Mouse (Mus musculus): ENCODE data around the gene Foxd4. TPM values are rescaled to one million over a fixed set of nuclear protein-coding genes. Genes with fewer than 3 reads are reported as not detected.
A peak's percentile ranks its signal among the peaks of the same experiment; 100 is the strongest.

The Foxd4 gene
- polyA plus RNA-seq (2016; fragmentation: Nextera tagmentation; extraction: Ambion mirVana), result not detected in 2 replicates

- peaks cover 73% of the 10 kb centered on the region for H3K27me3 ChIP-seq
- no peak within 1 kb of the TSS for H3K9ac ChIP-seq
- H3K9me3 ChIP-seq, result no peaks in the 10 kb centered on the region
- H3K4me1 ChIP-seq, result peaks cover 18% of the 10 kb centered on the region
- no peaks in the 10 kb centered on the region for H3K36me3 ChIP-seq
- H3K27ac ChIP-seq, result no peak within 1 kb of the TSS
- H3K4me3 ChIP-seq, result peak within 1 kb of the TSS; percentile 39
- H3K4me2 ChIP-seq (replicated peaks), result peak within 1 kb of the TSS; percentile 71
- ATAC-seq (ENCODE audit: insufficient number of reproducible peaks, insufficient read depth, low FRiP score, low TSS enrichment), result no peak
- WGBS, result under 1% methylated on average over 27 of the region's 27 CpGs
Observed at GRCm38 (mm10) chr19:24900581-24901220, at the start of gene Foxd4. Foxd4 (minus strand) TSS chr19:24901197.

- Histone ChIP-seq H3K4me2 (replicated peaks) (no peak overlapping the region), H3K27me3 (no peaks in the 10 kb centered on the region), H3K9ac (no peak overlapping the region), H3K36me3 (no peaks in the 10 kb centered on the region), H3K9me3 (no peaks in the 10 kb centered on the region), H3K4me3 (no peak overlapping the region), H3K27ac (no peak overlapping the region), H3K4me1 (no peaks in the 10 kb centered on the region)
- no peak for ATAC-seq (ENCODE audit: insufficient number of reproducible peaks, insufficient read depth, low FRiP score, low TSS enrichment)
Observed at GRCm38 (mm10) chr19:24945521-24946262, 44.7 kb upstream of the Foxd4 start.

- no peak for ATAC-seq (ENCODE audit: insufficient number of reproducible peaks, insufficient read depth, low FRiP score, low TSS enrichment)
- no peaks in the 10 kb centered on the region for H3K27me3 ChIP-seq
- no peaks in the 10 kb centered on the region for H3K4me1 ChIP-seq
- H3K9ac ChIP-seq, result no peak overlapping the region
- no peak overlapping the region for H3K27ac ChIP-seq
- no peak overlapping the region for H3K4me3 ChIP-seq
- WGBS, result 86% methylated on average over 1 of the region's 1 CpGs
- H3K9me3 ChIP-seq, result no peaks in the 10 kb centered on the region
- peaks cover 9% of the 10 kb centered on the region for H3K36me3 ChIP-seq
- no peak overlapping the region for H3K4me2 ChIP-seq (replicated peaks)
Observed at GRCm38 (mm10) chr19:24937084-24937483, 36.1 kb upstream of the Foxd4 start.

GRCm38 (mm10) chr19:24929041-24929440, 28.0 kb upstream of the Foxd4 start:
- no peaks in the 10 kb centered on the region for H3K4me1 ChIP-seq
- no peaks in the 10 kb centered on the region for H3K27me3 ChIP-seq
- no peak overlapping the region for H3K4me2 ChIP-seq (replicated peaks)
- no peak overlapping the region for H3K4me3 ChIP-seq
- ATAC-seq (ENCODE audit: insufficient number of reproducible peaks, insufficient read depth, low FRiP score, low TSS enrichment), result no peak
- no peak overlapping the region for H3K9ac ChIP-seq
- H3K36me3 ChIP-seq, result no peaks in the 10 kb centered on the region
- H3K27ac ChIP-seq, result no peak overlapping the region
- 20% methylated on average over 1 of the region's 1 CpGs for WGBS
- H3K9me3 ChIP-seq, result no peaks in the 10 kb centered on the region

- H3K4me2 ChIP-seq (replicated peaks), result no peak overlapping the region
- no peak overlapping the region for H3K9ac ChIP-seq
- no peak overlapping the region for H3K4me3 ChIP-seq
- H3K9me3 ChIP-seq, result no peaks in the 10 kb centered on the region
- H3K27ac ChIP-seq, result no peak overlapping the region
- peaks cover 18% of the 10 kb centered on the region for H3K36me3 ChIP-seq
- no peak for ATAC-seq (ENCODE audit: insufficient number of reproducible peaks, insufficient read depth, low FRiP score, low TSS enrichment)
- no peaks in the 10 kb centered on the region for H3K4me1 ChIP-seq
- no peaks in the 10 kb centered on the region for H3K27me3 ChIP-seq
- WGBS, result 86% methylated on average over 5 of the region's 5 CpGs
Observed at GRCm38 (mm10) chr19:24920866-24921265, 19.9 kb upstream of the Foxd4 start.

- no peaks in the 10 kb centered on the region for H3K9me3 ChIP-seq
- H3K4me1 ChIP-seq, result no peaks in the 10 kb centered on the region
- no peak overlapping the region for H3K4me2 ChIP-seq (replicated peaks)
- no peak overlapping the region for H3K4me3 ChIP-seq
- WGBS, result 88% methylated on average over 3 of the region's 3 CpGs
- no peak overlapping the region for H3K27ac ChIP-seq
- no peak overlapping the region for H3K9ac ChIP-seq
- H3K27me3 ChIP-seq, result peaks cover 8% of the 10 kb centered on the region
- ATAC-seq (ENCODE audit: insufficient number of reproducible peaks, insufficient read depth, low FRiP score, low TSS enrichment), result no peak
- H3K36me3 ChIP-seq, result no peaks in the 10 kb centered on the region
Observed at GRCm38 (mm10) chr19:24908385-24909155, 7.6 kb upstream of the Foxd4 start.

- ATAC-seq (ENCODE audit: insufficient number of reproducible peaks, insufficient read depth, low FRiP score, low TSS enrichment), result no peak
- WGBS, result 91% methylated on average over 6 of the region's 6 CpGs
- Histone ChIP-seq H3K36me3 (no peaks in the 10 kb centered on the region), H3K27ac (no peak overlapping the region), H3K4me2 (replicated peaks) (no peak overlapping the region), H3K27me3 (peaks cover 16% of the 10 kb centered on the region), H3K9me3 (no peaks in the 10 kb centered on the region), H3K4me3 (no peak overlapping the region), H3K4me1 (no peaks in the 10 kb centered on the region), H3K9ac (no peak overlapping the region)
Observed at GRCm38 (mm10) chr19:24907655-24908054, 6.7 kb upstream of the Foxd4 start.

GRCm38 (mm10) chr19:24902821-24903220, 1.8 kb upstream of the Foxd4 start:
- no peak for ATAC-seq (ENCODE audit: insufficient number of reproducible peaks, insufficient read depth, low FRiP score, low TSS enrichment)
- no peaks in the 10 kb centered on the region for H3K9me3 ChIP-seq
- whole genome bisulfite sequencing, result 50% methylated on average over 2 of the region's 2 CpGs
- peaks cover 10% of the 10 kb centered on the region for H3K4me1 ChIP-seq
- H3K4me3 ChIP-seq, result no peak overlapping the region
- no peak overlapping the region for H3K4me2 ChIP-seq (replicated peaks)
- peaks cover 54% of the 10 kb centered on the region for H3K27me3 ChIP-seq
- no peak overlapping the region for H3K27ac ChIP-seq
- no peaks in the 10 kb centered on the region for H3K36me3 ChIP-seq
- H3K9ac ChIP-seq, result no peak overlapping the region

- no peak overlapping the region for H3K9ac ChIP-seq
- H3K4me3 ChIP-seq, result no peak overlapping the region
- H3K27me3 ChIP-seq, result peaks cover 58% of the 10 kb centered on the region
- H3K4me2 ChIP-seq (replicated peaks), result no peak overlapping the region
- H3K9me3 ChIP-seq, result no peaks in the 10 kb centered on the region
- H3K4me1 ChIP-seq, result peaks cover 14% of the 10 kb centered on the region
- no peaks in the 10 kb centered on the region for H3K36me3 ChIP-seq
- no peak for ATAC-seq (ENCODE audit: insufficient number of reproducible peaks, insufficient read depth, low FRiP score, low TSS enrichment)
- 3% methylated on average over 2 of the region's 2 CpGs for WGBS
- H3K27ac ChIP-seq, result no peak overlapping the region
Observed at GRCm38 (mm10) chr19:24902256-24902655, 1.3 kb upstream of the Foxd4 start.

GRCm38 (mm10) chr19:24901666-24902065, 669 bp upstream of the Foxd4 start:
- Histone ChIP-seq H3K27ac (no peak overlapping the region), H3K4me3 (no peak overlapping the region), H3K4me1 (peaks cover 18% of the 10 kb centered on the region), H3K27me3 (peaks cover 64% of the 10 kb centered on the region), H3K4me2 (replicated peaks) (no peak overlapping the region), H3K36me3 (no peaks in the 10 kb centered on the region), H3K9me3 (no peaks in the 10 kb centered on the region), H3K9ac (no peak overlapping the region)
- WGBS, result 8% methylated on average over 3 of the region's 3 CpGs
- no peak for ATAC-seq (ENCODE audit: insufficient number of reproducible peaks, insufficient read depth, low FRiP score, low TSS enrichment)

GRCm38 (mm10) chr19:24899578-24900544, 1.1 kb downstream of the Foxd4 start:
- under 1% methylated on average over 84 of the region's 84 CpGs for WGBS
- H3K9ac ChIP-seq, result no peak overlapping the region
- H3K27ac ChIP-seq, result no peak overlapping the region
- H3K4me3 ChIP-seq, result peak overlapping the region; percentile 39
- peak overlapping the region; percentile 71 for H3K4me2 ChIP-seq (replicated peaks)
- ATAC-seq (ENCODE audit: insufficient number of reproducible peaks, insufficient read depth, low FRiP score, low TSS enrichment), result peak; percentile 47; the same call in 1 of the 2 replicates
- no peaks in the 10 kb centered on the region for H3K36me3 ChIP-seq
- no peaks in the 10 kb centered on the region for H3K9me3 ChIP-seq
- peaks cover 77% of the 10 kb centered on the region for H3K27me3 ChIP-seq
- H3K4me1 ChIP-seq, result peaks cover 18% of the 10 kb centered on the region
